Mouse (Mus musculus) effector memory CD4-positive, alpha-beta T cell, adult 5 months (primary cell): ENCODE data around the gene Llgl2. TPM values are rescaled to one million over a fixed set of nuclear protein-coding genes. Genes with fewer than 3 reads are reported as not detected.

Experiments
- polyA plus RNA-seq: library from polyadenylated mRNA; unstranded; fragments of 100-300 nt; shearing (Covaris generic); gene quantifications from one replicate; pipeline ENCODE4 v1.2.1, GENCODE M21; 2017

Gene Llgl2
- 29.2 TPM for polyA plus RNA-seq

GRCm38 (mm10) chr11:115823774-115824740 is at the start of gene Llgl2:
Gene Llgl2, plus strand, starts transcription at chr11:115824049.

GRCm38 (mm10) chr11:115813507-115814296 is 10.1 kb upstream of the Llgl2 start, which contains the start of gene Caskin2:
Gene Caskin2, minus strand, starts transcription at chr11:115813639.

GRCm38 (mm10) chr11:115814605-115815450 is 9.0 kb upstream of the Llgl2 start, which contains the start of gene Tsen54:
Gene Tsen54, plus strand, starts transcription at chr11:115814724.

GRCm38 (mm10) chr11:115858354-115858753 is 34.5 kb downstream of the Llgl2 start, which contains the start of gene Myo15b:
Gene Myo15b, plus strand, starts transcription at chr11:115858406.

GRCm38 (mm10) chr11:115899486-115900266 is 75.8 kb downstream of the Llgl2 start, which contains the start of gene Smim5:
Gene Smim5, plus strand, starts transcription at chr11:115899966.

Other genes with a start within 250 kb of the Llgl2 start
- 73.7 TPM for gene Mrps7, start 220.1 kb upstream of the Llgl2 start, polyA plus RNA-seq
- 42.1 TPM for gene Gga3, start 220.0 kb upstream of the Llgl2 start, polyA plus RNA-seq
- 381 TPM for gene Mif4gd, start 211.1 kb upstream of the Llgl2 start, polyA plus RNA-seq
- gene Slc25a19, start 195.8 kb upstream of the Llgl2 start, polyA plus RNA-seq: 80.4 TPM
- 232 TPM for gene Grb2, start 115.5 kb upstream of the Llgl2 start, polyA plus RNA-seq
- 26.1 TPM for gene Tmem94, start 58.6 kb upstream of the Llgl2 start, polyA plus RNA-seq
- 1.9 TPM for gene Caskin2, start 10.4 kb upstream of the Llgl2 start, polyA plus RNA-seq
- 23.9 TPM for gene Tsen54, start 9.3 kb upstream of the Llgl2 start, polyA plus RNA-seq
- gene Myo15b, start 34.4 kb downstream of the Llgl2 start, polyA plus RNA-seq: 0.07 TPM
- gene Smim5, start 75.9 kb downstream of the Llgl2 start, polyA plus RNA-seq: 0.60 TPM
- 0.52 TPM for gene Smim6, start 88.0 kb downstream of the Llgl2 start, polyA plus RNA-seq
- gene Sap30bp, start 109.2 kb downstream of the Llgl2 start, polyA plus RNA-seq: 30.1 TPM
- 9.4 TPM for gene Recql5, start 109.4 kb downstream of the Llgl2 start, polyA plus RNA-seq
- not detected for gene Itgb4, start 150.7 kb downstream of the Llgl2 start, polyA plus RNA-seq
- 16.1 TPM for gene Galk1, start 188.7 kb downstream of the Llgl2 start, polyA plus RNA-seq
- gene H3f3b, start 203.9 kb downstream of the Llgl2 start, polyA plus RNA-seq: 2,052 TPM
- gene Unk, start 206.3 kb downstream of the Llgl2 start, polyA plus RNA-seq: 35.8 TPM